Mouse (Mus musculus): ENCODE measurements around the gene Calhm1. TPM values are rescaled to one million over a fixed set of nuclear protein-coding genes. Genes with fewer than 3 reads are reported as not detected.

The Calhm1 gene
- polyA plus RNA-seq, 1 experiment: not detected

- TF ChIP-seq POLR2A (IDR thresholded peaks at IDR 0.05; ENCODE audit: control insufficient read depth, low read depth, low read length) (no peak), CTCF (IDR thresholded peaks at IDR 0.05; ENCODE audit: control insufficient read depth, insufficient read depth, insufficient replicate concordance, low read depth, low read length) (peak; percentile 61; the same call in 1 of the 2 replicates)
- Histone ChIP-seq H3K27me3 (ENCODE audit: control insufficient read depth, insufficient read depth, low read length) (no peaks in the 10 kb centered on the region), H3K4me1 (ENCODE audit: control insufficient read depth, insufficient read depth, low read length) (peaks cover 9% of the 10 kb centered on the region), H3K36me3 (ENCODE audit: control insufficient read depth, insufficient read depth, low read length) (no peaks in the 10 kb centered on the region), H3K27ac (ENCODE audit: control insufficient read depth, insufficient read depth, low read depth, low read length) (no peak overlapping the region), H3K4me3 (ENCODE audit: control insufficient read depth, low read depth, low read length) (peak overlapping the region; percentile 51)
These were observed 24.2 kb upstream of the Calhm1 start for GRCm38 (mm10) chr19:47168223-47168622.

GRCm38 (mm10) chr19:47167617-47168214 is 23.7 kb upstream of the Calhm1 start:
- Histone ChIP-seq H3K4me3 (ENCODE audit: control insufficient read depth, low read depth, low read length) (no peak overlapping the region), H3K27ac (ENCODE audit: control insufficient read depth, insufficient read depth, low read depth, low read length) (no peak overlapping the region)

GRCm38 (mm10) chr19:47166758-47167157 is 22.7 kb upstream of the Calhm1 start:
- H3K27ac ChIP-seq (ENCODE audit: control insufficient read depth, insufficient read depth, low read depth, low read length): no peak overlapping the region
- no peak for TF ChIP-seq POLR2A (IDR thresholded peaks at IDR 0.05; ENCODE audit: control insufficient read depth, low read depth, low read length)
- no peak for TF ChIP-seq CTCF (IDR thresholded peaks at IDR 0.05; ENCODE audit: control insufficient read depth, insufficient read depth, insufficient replicate concordance, low read depth, low read length)
- no peaks in the 10 kb centered on the region for H3K27me3 ChIP-seq (ENCODE audit: control insufficient read depth, insufficient read depth, low read length)

More at GRCm38 (mm10) chr19:47167617-47168214, 23.7 kb upstream of the Calhm1 start:
- TF ChIP-seq POLR2A (IDR thresholded peaks at IDR 0.05; ENCODE audit: control insufficient read depth, low read depth, low read length): no peak
- no peak for TF ChIP-seq CTCF (IDR thresholded peaks at IDR 0.05; ENCODE audit: control insufficient read depth, insufficient read depth, insufficient replicate concordance, low read depth, low read length)
- Histone ChIP-seq H3K36me3 (ENCODE audit: control insufficient read depth, insufficient read depth, low read length) (no peaks in the 10 kb centered on the region), H3K27me3 (ENCODE audit: control insufficient read depth, insufficient read depth, low read length) (no peaks in the 10 kb centered on the region), H3K4me1 (ENCODE audit: control insufficient read depth, insufficient read depth, low read length) (peaks cover 9% of the 10 kb centered on the region)

GRCm38 (mm10) chr19:47163176-47163744 is 19.2 kb upstream of the Calhm1 start:
- peaks cover 3% of the 10 kb centered on the region for H3K4me1 ChIP-seq (ENCODE audit: control insufficient read depth, insufficient read depth, low read length)
- TF ChIP-seq CTCF (IDR thresholded peaks at IDR 0.05; ENCODE audit: control insufficient read depth, insufficient read depth, insufficient replicate concordance, low read depth, low read length) (no peak), POLR2A (IDR thresholded peaks at IDR 0.05; ENCODE audit: control insufficient read depth, low read depth, low read length) (no peak)

More at GRCm38 (mm10) chr19:47166758-47167157, 22.7 kb upstream of the Calhm1 start:
- Histone ChIP-seq H3K4me1 (ENCODE audit: control insufficient read depth, insufficient read depth, low read length) (peaks cover 9% of the 10 kb centered on the region), H3K4me3 (ENCODE audit: control insufficient read depth, low read depth, low read length) (no peak overlapping the region), H3K36me3 (ENCODE audit: control insufficient read depth, insufficient read depth, low read length) (no peaks in the 10 kb centered on the region)

GRCm38 (mm10) chr19:47161669-47162068 is 17.6 kb upstream of the Calhm1 start:
- Histone ChIP-seq H3K27ac (ENCODE audit: control insufficient read depth, insufficient read depth, low read depth, low read length) (no peak overlapping the region), H3K4me1 (ENCODE audit: control insufficient read depth, insufficient read depth, low read length) (no peaks in the 10 kb centered on the region), H3K36me3 (ENCODE audit: control insufficient read depth, insufficient read depth, low read length) (no peaks in the 10 kb centered on the region), H3K4me3 (ENCODE audit: control insufficient read depth, low read depth, low read length) (no peak overlapping the region), H3K27me3 (ENCODE audit: control insufficient read depth, insufficient read depth, low read length) (no peaks in the 10 kb centered on the region)
- TF ChIP-seq CTCF (IDR thresholded peaks at IDR 0.05; ENCODE audit: control insufficient read depth, insufficient read depth, insufficient replicate concordance, low read depth, low read length) (no peak), POLR2A (IDR thresholded peaks at IDR 0.05; ENCODE audit: control insufficient read depth, low read depth, low read length) (no peak)

More at GRCm38 (mm10) chr19:47163176-47163744, 19.2 kb upstream of the Calhm1 start:
- Histone ChIP-seq H3K4me3 (ENCODE audit: control insufficient read depth, low read depth, low read length) (no peak overlapping the region), H3K27me3 (ENCODE audit: control insufficient read depth, insufficient read depth, low read length) (no peaks in the 10 kb centered on the region), H3K27ac (ENCODE audit: control insufficient read depth, insufficient read depth, low read depth, low read length) (no peak overlapping the region), H3K36me3 (ENCODE audit: control insufficient read depth, insufficient read depth, low read length) (no peaks in the 10 kb centered on the region)

- Histone ChIP-seq H3K27ac (ENCODE audit: control insufficient read depth, insufficient read depth, low read depth, low read length) (no peak within 1 kb of the TSS), H3K4me1 (ENCODE audit: control insufficient read depth, insufficient read depth, low read length) (no peaks in the 10 kb centered on the region), H3K36me3 (ENCODE audit: control insufficient read depth, insufficient read depth, low read length) (no peaks in the 10 kb centered on the region), H3K27me3 (ENCODE audit: control insufficient read depth, insufficient read depth, low read length) (no peaks in the 10 kb centered on the region), H3K4me3 (ENCODE audit: control insufficient read depth, low read depth, low read length) (no peak within 1 kb of the TSS)
- no peak for TF ChIP-seq POLR2A (IDR thresholded peaks at IDR 0.05; ENCODE audit: control insufficient read depth, low read depth, low read length)
These were observed 13.6 kb upstream of the Calhm1 start, which contains the start of gene Calhm3 for GRCm38 (mm10) chr19:47157664-47158063. Gene Calhm3 (minus strand): TSS chr19:47157764.

GRCm38 (mm10) chr19:47153767-47154166 is 9.7 kb upstream of the Calhm1 start:
- Histone ChIP-seq H3K27me3 (ENCODE audit: control insufficient read depth, insufficient read depth, low read length) (no peaks in the 10 kb centered on the region), H3K4me3 (ENCODE audit: control insufficient read depth, low read depth, low read length) (no peak overlapping the region), H3K4me1 (ENCODE audit: control insufficient read depth, insufficient read depth, low read length) (peaks cover 4% of the 10 kb centered on the region; the same call in 1 of the 2 replicates), H3K27ac (ENCODE audit: control insufficient read depth, insufficient read depth, low read depth, low read length) (no peak overlapping the region), H3K36me3 (ENCODE audit: control insufficient read depth, insufficient read depth, low read length) (no peaks in the 10 kb centered on the region)
- no peak for TF ChIP-seq POLR2A (IDR thresholded peaks at IDR 0.05; ENCODE audit: control insufficient read depth, low read depth, low read length)
- TF ChIP-seq CTCF (IDR thresholded peaks at IDR 0.05; ENCODE audit: control insufficient read depth, insufficient read depth, insufficient replicate concordance, low read depth, low read length): no peak

Measured in testis, adult 2 months (tissue).